17 mouse cellular contexts compared by ENCODE assay signal in genomic region chr9:64207509-64208084, GRCm38 (mm10). TPM values are rescaled to one million over a fixed set of nuclear protein-coding genes. Genes with fewer than 3 reads are reported as not detected.
DNase-seq lines count a peak whose midpoint lies in the region; ATAC-seq lines count a peak whose summit lies in the region.
"Had no signal": no experiment of that assay in that cellular context is flagged by ENCODE, and none has a peak within 500 bp of the region (broad histone marks: within the 10 kb centered on the region; RNA-seq: fewer than 3 reads in every experiment).

No protein-coding gene starts in this region.

- no peaks in the 10 kb centered on the region for H3K9me3 ChIP-seq in heart, embryonic 10.5 days
- no peaks in the 10 kb centered on the region for H3K9me3 ChIP-seq in kidney, embryonic 16.5 days (ENCODE audit: low read length)
- H3K9me3 ChIP-seq: forebrain, embryonic 13.5 days; hindbrain, embryonic 13.5 days; limb, embryonic 10.5 days; liver, embryonic 13.5 days; neural tube, embryonic 15.5 days had no signal

- H3K4me1 ChIP-seq in heart, embryonic 10.5 days = no peaks in the 10 kb centered on the region
- no peaks in the 10 kb centered on the region for H3K4me1 ChIP-seq in kidney, embryonic 16.5 days (ENCODE audit: insufficient read depth, low read length)
- H3K4me1 ChIP-seq: forebrain, embryonic 13.5 days; hindbrain, embryonic 13.5 days; limb, embryonic 10.5 days; liver, embryonic 13.5 days; neural tube, embryonic 15.5 days had no signal

- intact Hi-C loops in heart, postnatal 10 days (cut with DNase I) = no loop called here

- H3K27ac ChIP-seq in heart, embryonic 10.5 days = no peak overlapping the region
- no peak overlapping the region for H3K27ac ChIP-seq in kidney, embryonic 16.5 days (ENCODE audit: low read length)
- H3K27ac ChIP-seq: forebrain, embryonic 13.5 days; hindbrain, embryonic 13.5 days; limb, embryonic 10.5 days; liver, embryonic 13.5 days; neural tube, embryonic 15.5 days had no signal

- no peak overlapping the region for H3K4me2 ChIP-seq in kidney, embryonic 16.5 days (replicated peaks; ENCODE audit: low read depth, low read length)
- H3K4me2 ChIP-seq: forebrain, embryonic 13.5 days; hindbrain, embryonic 13.5 days; liver, embryonic 13.5 days; neural tube, embryonic 15.5 days had no signal

- WGBS in heart, embryonic 10.5 days = 80% methylated on average over 3 of the region's 3 CpGs
- 70% methylated on average over 3 of the region's 3 CpGs for WGBS in kidney, embryonic 16.5 days

- H3K27me3 ChIP-seq in heart, embryonic 10.5 days (ENCODE audit: insufficient read depth, poor library complexity, severe bottlenecking) = no peaks in the 10 kb centered on the region
- no peaks in the 10 kb centered on the region for H3K27me3 ChIP-seq in kidney, embryonic 16.5 days (ENCODE audit: insufficient read depth, low read length)
- H3K27me3 ChIP-seq: forebrain, embryonic 13.5 days; hindbrain, embryonic 13.5 days; liver, embryonic 13.5 days; neural tube, embryonic 15.5 days had no signal

- H3K4me3 ChIP-seq in heart, embryonic 10.5 days = no peak overlapping the region
- H3K4me3 ChIP-seq in kidney, embryonic 16.5 days (ENCODE audit: low read length) = no peak overlapping the region
- H3K4me3 ChIP-seq: forebrain, embryonic 13.5 days; hindbrain, embryonic 13.5 days; limb, embryonic 10.5 days; liver, embryonic 13.5 days; neural tube, embryonic 15.5 days had no signal

- no peak overlapping the region for H3K9ac ChIP-seq in kidney, embryonic 16.5 days (replicated peaks; ENCODE audit: low read length)
- H3K9ac ChIP-seq: forebrain, embryonic 13.5 days; hindbrain, embryonic 13.5 days; liver, embryonic 13.5 days; neural tube, embryonic 15.5 days had no signal

- H3K36me3 ChIP-seq in heart, embryonic 10.5 days = peaks cover 75% of the 10 kb centered on the region
- peaks cover 21% of the 10 kb centered on the region for H3K36me3 ChIP-seq in kidney, embryonic 16.5 days (ENCODE audit: insufficient read depth, low read length)

- no peak for ATAC-seq in kidney, embryonic 16.5 days (ENCODE audit: low FRiP score, low TSS enrichment)
- ATAC-seq: forebrain, embryonic 13.5 days; lung, postnatal 0 days had no signal

- DNase-seq in heart, adult 18-20 months = peak; percentile 17 to 38
- DNase-seq in heart, embryonic 10.5 days (ENCODE audit: low spot score) = no peak
- DNase-seq in kidney, adult 9 months = peak; percentile 32
- DNase-seq in brain, adult 2 months (ENCODE audit: low read depth, low spot score) = peak; percentile 70
- DNase-seq in heart, postnatal 10 days = peak; percentile 33 to 35
- no peak for DNase-seq in B cell, adult 2 months
- no peak for DNase-seq in ovary, adult 18-20 months (ENCODE audit: low spot score)
- DNase-seq: adrenal gland, postnatal 25 days; cerebellum, postnatal 25 days; gastrocnemius, postnatal 14 days; liver, embryonic 13.5 days had no signal

RNA-seq across cellular contexts. Expression of gene Uchl4, which starts 27.4 kb away (rescaled TPM):
- total RNA-seq in heart, adult 18-20 months (2021) = 1 to 10 TPM; 3.0 to 3.5 TPM
- polyA plus RNA-seq in heart, embryonic 10.5 days (2016; fragmentation: Nextera tagmentation; extraction: Ambion mirVana) = 3.2 TPM in 2 replicates
- polyA plus RNA-seq in kidney, embryonic 16.5 days (2015; fragmentation: Nextera tagmentation; extraction: Ambion mirVana) = 2.4 and 4.5 TPM in 2 replicates
- 1 to 10 TPM; 2.1 to 2.2 TPM for total RNA-seq in heart, postnatal 10 days (2021)

RNA-seq across cellular contexts. Expression of gene Snapc5, which starts 28.5 kb away (rescaled TPM):
- 10 to 100 TPM; 20.2 to 23.9 TPM for total RNA-seq in heart, adult 18-20 months (2021)
- 25.8 and 29.8 TPM in 2 replicates for polyA plus RNA-seq in heart, embryonic 10.5 days (2016; fragmentation: Nextera tagmentation; extraction: Ambion mirVana)
- 31.9 and 37.3 TPM in 2 replicates for polyA plus RNA-seq in kidney, embryonic 16.5 days (2015; fragmentation: Nextera tagmentation; extraction: Ambion mirVana)
- 10 to 100 TPM; 19.9 to 24.2 TPM for total RNA-seq in heart, postnatal 10 days (2021)

RNA-seq across cellular contexts. Expression of gene Rpl4, which starts 34.4 kb away (rescaled TPM):
- 100 to 1,000 TPM; 464 to 493 TPM for total RNA-seq in heart, adult 18-20 months (2021)
- 998 and 1,151 TPM in 2 replicates for polyA plus RNA-seq in heart, embryonic 10.5 days (2016; fragmentation: Nextera tagmentation; extraction: Ambion mirVana)
- 1,111 and 1,181 TPM in 2 replicates for polyA plus RNA-seq in kidney, embryonic 16.5 days (2015; fragmentation: Nextera tagmentation; extraction: Ambion mirVana)
- 100 to 1,000 TPM; 625 to 646 TPM for total RNA-seq in heart, postnatal 10 days (2021)

RNA-seq across cellular contexts. Expression of gene Zwilch, which starts 34.7 kb away (rescaled TPM):
- under 1 TPM; 0.64 to 0.99 TPM for total RNA-seq in heart, adult 18-20 months (2021)
- polyA plus RNA-seq in heart, embryonic 10.5 days (2016; fragmentation: Nextera tagmentation; extraction: Ambion mirVana) = 28.1 and 31.6 TPM in 2 replicates
- polyA plus RNA-seq in kidney, embryonic 16.5 days (2015; fragmentation: Nextera tagmentation; extraction: Ambion mirVana) = 26.8 and 32.1 TPM in 2 replicates
- total RNA-seq in heart, postnatal 10 days (2021) = 1 to 10 TPM; 5.8 to 8.1 TPM

RNA-seq across cellular contexts. Expression of gene Map2k1, which starts 45.8 kb away (rescaled TPM):
- 10 to 100 TPM; 50.1 to 51.8 TPM for total RNA-seq in heart, adult 18-20 months (2021)
- 108 and 118 TPM in 2 replicates for polyA plus RNA-seq in heart, embryonic 10.5 days (2016; fragmentation: Nextera tagmentation; extraction: Ambion mirVana)
- polyA plus RNA-seq in kidney, embryonic 16.5 days (2015; fragmentation: Nextera tagmentation; extraction: Ambion mirVana) = 89.0 and 92.2 TPM in 2 replicates
- 10 to 100 TPM; 59.6 to 65.1 TPM for total RNA-seq in heart, postnatal 10 days (2021)

Comparison
In these comparisons a context has a peak if more than half of its experiments do, and no peak if none do; other contexts are left out.
1. DNase-seq: peak in heart, adult 18-20 months (2 of 2), kidney, adult 9 months (single experiment), brain, adult 2 months (single experiment) and heart, postnatal 10 days (2 of 2); none in heart, embryonic 10.5 days (single experiment), B cell, adult 2 months (0 of 2) and ovary, adult 18-20 months (single experiment).